Mouse (Mus musculus) lung, embryonic 14.5 days (tissue): Measurements from ENCODE around the gene Fxyd2. TPM values are rescaled to one million over a fixed set of nuclear protein-coding genes. Genes with fewer than 3 reads are reported as not detected.

Source experiments
- ATAC-seq: fragments of 200-750 bp; cut with Nextera tagmentation; 2 replicates; pipeline ENCODE4 v1.8.0; 2017; ENCODE audit warnings: mild to moderate bottlenecking, moderate TSS enrichment, moderate library complexity; ENCODE audit not compliant: insufficient read depth
- DNase-seq: peaks from one replicate; pipeline ENCODE4 v3.0.0-alpha.2; 2015
- H3K27ac ChIP-seq: fragments of 300-500 bp; sonication (generic); 2 replicates; pipeline ENCODE4 v1.5.1; 2014; ENCODE audit warnings: low read depth, mild to moderate bottlenecking, moderate library complexity
- H3K27me3 ChIP-seq: fragments of 300-500 bp; sonication (generic); 2 replicates; pipeline ENCODE4 v1.6.1; 2014; ENCODE audit warnings: low read length, control low read depth; ENCODE audit not compliant: insufficient read depth
- H3K36me3 ChIP-seq: fragments of 300-500 bp; sonication (generic); 2 replicates; pipeline ENCODE4 v1.6.1; 2014; ENCODE audit warnings: control low read depth; ENCODE audit not compliant: insufficient read depth
- H3K4me1 ChIP-seq: fragments of 300-500 bp; sonication (generic); 2 replicates; pipeline ENCODE4 v1.6.1; 2014; ENCODE audit warnings: antibody characterized with exemption, control low read depth; ENCODE audit not compliant: insufficient read depth
- H3K4me2 ChIP-seq: fragments of 300-500 bp; sonication (generic); 2 replicates; pipeline ENCODE4 v1.6.1; 2014; ENCODE audit warnings: mild to moderate bottlenecking
- H3K4me3 ChIP-seq: fragments of 300-500 bp; sonication (generic); 2 replicates; pipeline ENCODE4 v1.5.1; 2014; ENCODE audit warnings: low read depth, low read length
- H3K9ac ChIP-seq: fragments of 300-500 bp; sonication (generic); 2 replicates; pipeline ENCODE4 v1.6.1; 2014
- H3K9me3 ChIP-seq: fragments of 300-500 bp; sonication (generic); 2 replicates; pipeline ENCODE4 v1.6.1; 2016; ENCODE audit warnings: low read depth, low read length, control low read depth
- CTCF ChIP-seq: IDR thresholded peaks from 2 replicates; pipeline ENCODE4 v1.5.1; 2016; ENCODE audit warnings: antibody characterized with exemption, low read depth
- WGBS: fragments of 180-500 bp; shearing (Covaris S2); extraction: QIAGEN DNeasy Blood & Tissue Kit; methylation state at CpG from one replicate; pipeline ENCODE4 v1.1.7; 2014; 5-methylcytosine and 5-hydroxymethylcytosine counted together
- polyA plus RNA-seq: library from polyadenylated mRNA; unstranded; fragments of >200 nt; fragmentation: Nextera tagmentation; extraction: Ambion mirVana; gene quantifications from 2 replicates; pipeline ENCODE4 v1.2.1, GENCODE M21; 2014

Gene Fxyd2
- polyA plus RNA-seq, 1 experiment from 2014 or later: 1.5 TPM

GRCm38 (mm10) chr9:45391299-45391698 lies 8.2 kb upstream of the Fxyd2 start:
- 71% methylated on average over 7 of the region's 7 CpGs for WGBS
- Histone ChIP-seq H3K4me2 (no peak overlapping the region), H3K4me1 (no peaks in the 10 kb centered on the region), H3K27ac (no peak overlapping the region), H3K9ac (no peak overlapping the region), H3K27me3 (no peaks in the 10 kb centered on the region), H3K36me3 (peaks cover 8% of the 10 kb centered on the region; the same call in 1 of the 2 replicates), H3K9me3 (no peaks in the 10 kb centered on the region), H3K4me3 (no peak overlapping the region)
- TF ChIP-seq CTCF: no peak
- ATAC-seq (no peak), DNase-seq (no peak)

GRCm38 (mm10) chr9:45395218-45395617 lies 4.3 kb upstream of the Fxyd2 start:
- TF ChIP-seq CTCF: no peak
- no peaks in the 10 kb centered on the region for H3K27me3 ChIP-seq
- no peak for ATAC-seq
- H3K4me2 ChIP-seq: no peak overlapping the region
- H3K9ac ChIP-seq: no peak overlapping the region
- H3K27ac ChIP-seq: no peak overlapping the region
- no peak overlapping the region for H3K4me3 ChIP-seq
- no peaks in the 10 kb centered on the region for H3K4me1 ChIP-seq
- WGBS: 79% methylated on average over 6 of the region's 6 CpGs
- H3K36me3 ChIP-seq: peaks cover 8% of the 10 kb centered on the region; the same call in 1 of the 2 replicates
- DNase-seq: no peak
- H3K9me3 ChIP-seq: no peaks in the 10 kb centered on the region

DNA sequence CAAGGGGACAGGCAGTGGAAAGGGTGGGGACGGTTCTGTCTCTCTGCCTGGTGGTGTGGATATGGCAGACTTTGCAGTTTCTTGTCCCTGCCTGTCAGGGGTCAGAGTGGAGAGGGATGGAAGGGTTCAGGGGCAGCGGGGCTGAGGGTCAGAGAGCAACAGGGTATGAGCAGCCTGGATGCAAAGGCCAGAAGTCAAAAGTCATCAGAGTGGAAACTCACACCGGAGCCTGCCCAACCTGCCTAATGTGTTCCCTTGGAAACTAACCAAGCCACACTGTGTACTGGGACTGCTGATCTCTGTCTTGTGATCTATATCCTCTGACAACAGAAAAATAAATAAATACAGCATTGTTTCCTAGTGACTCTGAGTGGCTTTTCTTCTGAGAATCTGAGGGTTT lies 3.7 kb upstream of the Fxyd2 start:
- TF ChIP-seq CTCF: no peak
- H3K4me1 ChIP-seq: no peaks in the 10 kb centered on the region
- no peaks in the 10 kb centered on the region for H3K27me3 ChIP-seq
- H3K27ac ChIP-seq: no peak overlapping the region
- DNase-seq: no peak
- no peak overlapping the region for H3K9ac ChIP-seq
- no peaks in the 10 kb centered on the region for H3K9me3 ChIP-seq
- WGBS: 32% methylated on average over 3 of the region's 3 CpGs
- H3K4me3 ChIP-seq: no peak overlapping the region
- H3K4me2 ChIP-seq: no peak overlapping the region
- peaks cover 8% of the 10 kb centered on the region; the same call in 1 of the 2 replicates for H3K36me3 ChIP-seq
- no peak for ATAC-seq

DNA sequence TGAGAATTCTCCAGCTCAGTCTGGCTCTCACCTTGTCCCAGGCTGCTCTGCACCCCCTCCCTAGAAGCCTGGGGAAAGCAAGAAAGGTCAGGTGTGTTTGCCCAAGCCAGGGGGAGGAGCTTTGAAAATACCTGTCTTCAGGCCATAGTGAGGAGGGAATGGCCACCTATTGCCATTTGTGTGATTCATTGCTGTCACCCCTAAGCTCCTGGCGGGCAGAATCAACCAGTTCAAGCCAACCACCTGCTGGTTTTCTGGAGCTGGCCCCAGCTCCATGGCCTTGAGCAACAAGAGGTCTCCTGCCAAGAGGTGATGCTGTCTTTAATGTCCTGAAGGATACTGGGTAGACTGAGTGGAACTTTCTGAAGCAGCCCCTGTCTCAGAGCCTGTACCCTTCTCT lies 1.1 kb upstream of the Fxyd2 start:
- TF ChIP-seq CTCF: no peak
- Histone ChIP-seq H3K27ac (no peak overlapping the region), H3K9ac (no peak overlapping the region), H3K4me3 (no peak overlapping the region), H3K9me3 (no peaks in the 10 kb centered on the region), H3K27me3 (no peaks in the 10 kb centered on the region), H3K36me3 (no peaks in the 10 kb centered on the region; the same call in 1 of the 2 replicates), H3K4me2 (no peak overlapping the region), H3K4me1 (no peaks in the 10 kb centered on the region)
- ATAC-seq (no peak), DNase-seq (no peak)
- WGBS: 45% methylated on average over 1 of the region's 1 CpGs

GRCm38 (mm10) chr9:45401851-45402250 lies 2.4 kb downstream of the Fxyd2 start:
- DNase-seq: no peak
- TF ChIP-seq CTCF: peak; percentile 6; the same call in 1 of the 2 replicates
- 50% methylated on average over 4 of the region's 4 CpGs for WGBS
- ATAC-seq: no peak
- Histone ChIP-seq H3K4me2 (no peak overlapping the region), H3K4me1 (no peaks in the 10 kb centered on the region), H3K4me3 (no peak overlapping the region), H3K27ac (no peak overlapping the region), H3K9me3 (no peaks in the 10 kb centered on the region), H3K9ac (no peak overlapping the region), H3K27me3 (no peaks in the 10 kb centered on the region), H3K36me3 (no peaks in the 10 kb centered on the region)

GRCm38 (mm10) chr9:45402957-45403356 lies 3.5 kb downstream of the Fxyd2 start:
- Histone ChIP-seq H3K36me3 (no peaks in the 10 kb centered on the region), H3K4me3 (no peak overlapping the region), H3K27me3 (no peaks in the 10 kb centered on the region), H3K9ac (no peak overlapping the region), H3K27ac (no peak overlapping the region), H3K9me3 (no peaks in the 10 kb centered on the region), H3K4me1 (no peaks in the 10 kb centered on the region), H3K4me2 (no peak overlapping the region)
- ATAC-seq (no peak), DNase-seq (no peak)
- 49% methylated on average over 2 of the region's 2 CpGs for WGBS
- no peak for TF ChIP-seq CTCF

GRCm38 (mm10) chr9:45405694-45406093 lies 6.2 kb downstream of the Fxyd2 start:
- Histone ChIP-seq H3K4me1 (no peaks in the 10 kb centered on the region), H3K4me2 (no peak overlapping the region), H3K27me3 (no peaks in the 10 kb centered on the region), H3K9me3 (no peaks in the 10 kb centered on the region), H3K9ac (no peak overlapping the region), H3K27ac (no peak overlapping the region), H3K4me3 (no peak overlapping the region), H3K36me3 (no peaks in the 10 kb centered on the region)
- DNase-seq (no peak), ATAC-seq (no peak)
- no peak for TF ChIP-seq CTCF
- 49% methylated on average over 5 of the region's 5 CpGs for WGBS

DNA sequence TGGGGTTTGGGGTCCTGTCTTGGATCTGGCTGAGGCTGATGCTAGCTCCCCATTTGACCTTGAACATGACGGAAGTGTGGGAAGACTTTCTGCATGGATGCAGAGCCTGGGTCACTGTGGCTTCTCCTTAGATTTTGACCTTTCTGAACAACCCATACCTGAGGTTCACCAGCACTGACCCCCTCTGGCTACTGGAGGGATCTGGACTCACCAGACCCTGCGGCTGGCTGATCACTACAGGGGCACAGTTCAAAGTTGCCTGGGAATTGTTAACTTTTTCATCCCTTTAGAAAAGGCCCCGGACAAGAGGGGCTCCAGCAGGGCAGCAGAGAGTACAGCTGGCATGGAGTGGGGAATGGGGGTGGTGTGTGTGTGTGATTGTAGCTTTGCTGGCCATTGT lies 7.3 kb downstream of the Fxyd2 start:
- 86% methylated on average over 3 of the region's 3 CpGs for WGBS
- no peaks in the 10 kb centered on the region; the same call in 1 of the 2 replicates for H3K4me1 ChIP-seq
- no peaks in the 10 kb centered on the region for H3K9me3 ChIP-seq
- no peak for ATAC-seq
- no peak for TF ChIP-seq CTCF
- no peak overlapping the region for H3K9ac ChIP-seq
- H3K27ac ChIP-seq: no peak overlapping the region
- H3K27me3 ChIP-seq: no peaks in the 10 kb centered on the region
- no peak for DNase-seq
- no peak overlapping the region for H3K4me3 ChIP-seq
- H3K36me3 ChIP-seq: no peaks in the 10 kb centered on the region
- H3K4me2 ChIP-seq: no peak overlapping the region
